Mouse (Mus musculus): ENCODE measurements around the gene Grip2. TPM values are rescaled to one million over a fixed set of nuclear protein-coding genes. Genes with fewer than 3 reads are reported as not detected.

Gene Grip2
- polyA plus RNA-seq, 1 experiment from 2014 or later: 1.9 TPM

- Histone ChIP-seq H3K4me1 (no peaks in the 10 kb centered on the region), H3K36me3 (no peaks in the 10 kb centered on the region), H3K4me3 (replicated peaks) (no peak overlapping the region), H3K27ac (replicated peaks) (no peak overlapping the region), H3K4me2 (replicated peaks) (no peak overlapping the region), H3K9ac (no peak overlapping the region), H3K27me3 (peaks cover under 1% of the 10 kb centered on the region; the same call in 1 of the 2 replicates), H3K9me3 (replicated peaks) (no peaks in the 10 kb centered on the region)
- 57% methylated on average over 3 of the region's 3 CpGs for WGBS
- ATAC-seq (ENCODE audit: insufficient number of reproducible peaks, low FRiP score, low TSS enrichment, low read depth): no peak
Observed at GRCm38 (mm10) chr6:91832863-91833440, 5.9 kb upstream of the Grip2 start.

- Histone ChIP-seq H3K9ac (no peak overlapping the region), H3K4me1 (no peaks in the 10 kb centered on the region), H3K9me3 (replicated peaks) (no peaks in the 10 kb centered on the region), H3K27ac (replicated peaks) (no peak overlapping the region), H3K36me3 (no peaks in the 10 kb centered on the region), H3K27me3 (peaks cover 3% of the 10 kb centered on the region; the same call in 1 of the 2 replicates), H3K4me2 (replicated peaks) (no peak overlapping the region), H3K4me3 (replicated peaks) (no peak overlapping the region)
- WGBS: 91% methylated on average over 5 of the region's 5 CpGs
- ATAC-seq (ENCODE audit: insufficient number of reproducible peaks, low FRiP score, low TSS enrichment, low read depth): peak; percentile 34; the same call in 1 of the 2 replicates
Observed at GRCm38 (mm10) chr6:91827926-91828325, 876 bp upstream of the Grip2 start.

DNA sequence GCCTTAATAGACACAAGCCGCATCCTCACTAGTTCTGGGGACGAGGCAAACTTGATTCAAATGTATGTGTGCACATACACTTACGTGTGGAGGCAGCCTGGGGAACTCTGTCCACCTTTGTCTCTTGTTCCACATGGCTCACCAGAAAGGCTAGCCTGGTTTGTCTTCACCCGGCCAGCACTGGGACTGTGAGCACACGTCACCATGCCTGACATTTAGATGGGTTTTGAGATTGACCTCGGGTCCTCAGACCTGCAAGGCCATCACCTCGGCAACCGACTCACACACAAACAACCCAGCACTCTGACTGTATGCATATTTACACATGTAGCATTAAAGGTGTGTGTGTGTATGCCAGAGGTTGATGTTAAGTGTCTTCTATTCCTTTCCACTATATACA is 8.8 kb downstream of the Grip2 start:
- WGBS: 76% methylated on average over 8 of the region's 8 CpGs

GRCm38 (mm10) chr6:91815976-91816375 is 11.1 kb downstream of the Grip2 start:
- no peaks in the 10 kb centered on the region; the same call in 1 of the 2 replicates for H3K27me3 ChIP-seq
- 79% methylated on average over 6 of the region's 6 CpGs for WGBS
- no peak for ATAC-seq (ENCODE audit: insufficient number of reproducible peaks, low FRiP score, low TSS enrichment, low read depth)

More for the DNA sequence above, 8.8 kb downstream of the Grip2 start:
- no peak overlapping the region for H3K4me3 ChIP-seq (replicated peaks)
- no peak overlapping the region for H3K27ac ChIP-seq (replicated peaks)
- H3K9me3 ChIP-seq (replicated peaks): no peaks in the 10 kb centered on the region
- no peak overlapping the region for H3K9ac ChIP-seq
- H3K27me3 ChIP-seq: no peaks in the 10 kb centered on the region; the same call in 1 of the 2 replicates
- no peak for ATAC-seq (ENCODE audit: insufficient number of reproducible peaks, low FRiP score, low TSS enrichment, low read depth)
- no peaks in the 10 kb centered on the region for H3K36me3 ChIP-seq
- no peaks in the 10 kb centered on the region for H3K4me1 ChIP-seq
- no peak overlapping the region for H3K4me2 ChIP-seq (replicated peaks)

GRCm38 (mm10) chr6:91813611-91814010 is 13.4 kb downstream of the Grip2 start:
- WGBS: 80% methylated on average over 3 of the region's 3 CpGs
- no peak overlapping the region for H3K4me3 ChIP-seq (replicated peaks)
- no peaks in the 10 kb centered on the region for H3K9me3 ChIP-seq (replicated peaks)
- no peak overlapping the region for H3K9ac ChIP-seq
- H3K4me2 ChIP-seq (replicated peaks): no peak overlapping the region
- no peak overlapping the region for H3K27ac ChIP-seq (replicated peaks)
- no peaks in the 10 kb centered on the region for H3K4me1 ChIP-seq
- H3K27me3 ChIP-seq: peaks cover 3% of the 10 kb centered on the region; the same call in 1 of the 2 replicates
- H3K36me3 ChIP-seq: no peaks in the 10 kb centered on the region
- ATAC-seq (ENCODE audit: insufficient number of reproducible peaks, low FRiP score, low TSS enrichment, low read depth): peak; percentile 42

More at GRCm38 (mm10) chr6:91815976-91816375, 11.1 kb downstream of the Grip2 start:
- H3K36me3 ChIP-seq: no peaks in the 10 kb centered on the region
- no peaks in the 10 kb centered on the region for H3K4me1 ChIP-seq
- H3K4me3 ChIP-seq (replicated peaks): no peak overlapping the region
- no peak overlapping the region for H3K27ac ChIP-seq (replicated peaks)
- no peak overlapping the region for H3K9ac ChIP-seq
- H3K9me3 ChIP-seq (replicated peaks): no peaks in the 10 kb centered on the region
- no peak overlapping the region for H3K4me2 ChIP-seq (replicated peaks)

DNA sequence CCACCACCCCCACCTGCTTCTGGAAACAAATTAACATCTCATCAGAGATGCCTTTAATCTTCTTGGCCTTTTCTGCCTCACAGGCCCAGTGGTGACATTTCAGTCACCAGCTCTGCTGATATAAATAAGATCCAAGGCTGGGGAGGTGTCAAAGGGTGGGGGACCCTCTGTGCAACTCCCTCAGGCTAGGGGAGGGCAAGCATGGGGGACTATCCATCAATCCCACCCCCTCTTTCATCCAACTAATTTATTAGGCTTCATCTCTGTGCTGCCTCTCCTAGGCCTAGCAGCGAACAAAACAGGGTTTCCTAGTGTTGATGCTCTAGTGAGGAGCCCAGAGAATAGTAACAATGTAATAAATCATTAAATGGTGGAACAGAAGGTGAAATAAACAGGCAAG is 17.0 kb downstream of the Grip2 start:
- no peak for ATAC-seq (ENCODE audit: insufficient number of reproducible peaks, low FRiP score, low TSS enrichment, low read depth)
- Histone ChIP-seq H3K4me3 (replicated peaks) (no peak overlapping the region), H3K9me3 (replicated peaks) (no peaks in the 10 kb centered on the region), H3K27me3 (peaks cover 30% of the 10 kb centered on the region), H3K4me2 (replicated peaks) (no peak overlapping the region), H3K9ac (no peak overlapping the region), H3K4me1 (peaks cover 4% of the 10 kb centered on the region; the same call in 1 of the 2 replicates), H3K27ac (replicated peaks) (no peak overlapping the region), H3K36me3 (no peaks in the 10 kb centered on the region)
- 53% methylated on average over 1 of the region's 1 CpGs for WGBS

DNA sequence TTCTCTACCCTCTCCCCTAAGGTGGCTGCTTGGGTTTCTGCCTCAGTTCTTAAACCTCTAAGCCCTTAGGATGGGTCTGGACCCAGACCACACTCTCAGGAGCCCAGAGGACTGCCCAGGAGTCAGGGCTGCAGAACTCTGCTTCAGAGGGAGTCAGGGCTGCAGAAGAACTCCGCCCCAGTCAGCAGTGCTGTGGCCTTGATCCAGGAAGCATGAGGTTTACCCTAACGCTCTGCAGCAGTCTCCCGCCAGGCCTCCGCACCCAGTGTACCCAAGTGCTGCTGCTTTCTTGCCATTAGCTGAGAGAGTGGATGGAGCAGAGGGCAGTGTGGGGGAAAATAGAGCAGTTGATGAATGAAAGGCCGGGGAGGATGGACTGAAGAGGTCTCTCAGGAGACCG is 19.0 kb downstream of the Grip2 start:
- 43% methylated on average over 6 of the region's 6 CpGs for WGBS
- Histone ChIP-seq H3K4me2 (replicated peaks) (no peak overlapping the region), H3K27ac (replicated peaks) (no peak overlapping the region), H3K9ac (no peak overlapping the region), H3K4me3 (replicated peaks) (no peak overlapping the region), H3K36me3 (no peaks in the 10 kb centered on the region), H3K4me1 (peaks cover 4% of the 10 kb centered on the region; the same call in 1 of the 2 replicates), H3K27me3 (peaks cover 41% of the 10 kb centered on the region), H3K9me3 (replicated peaks) (no peaks in the 10 kb centered on the region)
- ATAC-seq (ENCODE audit: insufficient number of reproducible peaks, low FRiP score, low TSS enrichment, low read depth): no peak

DNA sequence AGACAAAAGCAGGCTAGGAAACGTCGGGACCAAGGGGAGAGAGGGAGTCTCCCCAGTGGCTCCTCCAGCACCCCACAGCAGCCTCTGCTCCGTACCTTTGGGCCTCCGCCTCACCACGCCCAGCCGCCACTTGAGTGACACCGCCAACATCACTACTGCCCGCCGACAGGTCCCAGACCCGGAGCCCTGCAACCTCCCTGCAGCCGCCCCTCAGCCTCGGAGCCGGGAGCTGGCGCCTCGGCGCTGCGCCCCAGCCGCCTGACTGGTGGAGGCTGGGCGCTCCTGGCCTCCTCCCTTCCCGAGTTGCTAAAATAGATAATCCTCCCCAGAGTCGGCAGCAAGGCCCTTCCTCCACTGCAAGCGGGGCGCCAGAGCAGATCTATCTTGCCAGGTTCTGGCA is 19.9 kb downstream of the Grip2 start:
- peaks cover 41% of the 10 kb centered on the region for H3K27me3 ChIP-seq
- WGBS: under 1% methylated on average over 23 of the region's 23 CpGs
- H3K4me2 ChIP-seq (replicated peaks): peak overlapping the region; percentile 46
- no peak overlapping the region for H3K9ac ChIP-seq
- H3K4me3 ChIP-seq (replicated peaks): peak overlapping the region; percentile 25
- H3K27ac ChIP-seq (replicated peaks): no peak overlapping the region
- peaks cover 4% of the 10 kb centered on the region; the same call in 1 of the 2 replicates for H3K4me1 ChIP-seq
- no peaks in the 10 kb centered on the region for H3K9me3 ChIP-seq (replicated peaks)
- no peak for ATAC-seq (ENCODE audit: insufficient number of reproducible peaks, low FRiP score, low TSS enrichment, low read depth)
- H3K36me3 ChIP-seq: no peaks in the 10 kb centered on the region

GRCm38 (mm10) chr6:91804177-91804576 is 22.9 kb downstream of the Grip2 start:
- H3K36me3 ChIP-seq: no peaks in the 10 kb centered on the region
- peaks cover 38% of the 10 kb centered on the region for H3K27me3 ChIP-seq
- no peak overlapping the region for H3K4me2 ChIP-seq (replicated peaks)
- peaks cover 4% of the 10 kb centered on the region; the same call in 1 of the 2 replicates for H3K4me1 ChIP-seq
- 53% methylated on average over 7 of the region's 7 CpGs for WGBS
- ATAC-seq (ENCODE audit: insufficient number of reproducible peaks, low FRiP score, low TSS enrichment, low read depth): no peak
- H3K9ac ChIP-seq: no peak overlapping the region
- no peak overlapping the region for H3K4me3 ChIP-seq (replicated peaks)
- H3K9me3 ChIP-seq (replicated peaks): no peaks in the 10 kb centered on the region
- no peak overlapping the region for H3K27ac ChIP-seq (replicated peaks)

GRCm38 (mm10) chr6:91798496-91798895 is 28.6 kb downstream of the Grip2 start:
- no peaks in the 10 kb centered on the region for H3K4me1 ChIP-seq
- H3K4me2 ChIP-seq (replicated peaks): no peak overlapping the region
- H3K27me3 ChIP-seq: no peaks in the 10 kb centered on the region; the same call in 1 of the 2 replicates
- no peaks in the 10 kb centered on the region for H3K36me3 ChIP-seq
- no peaks in the 10 kb centered on the region for H3K9me3 ChIP-seq (replicated peaks)
- H3K9ac ChIP-seq: no peak overlapping the region
- ATAC-seq (ENCODE audit: insufficient number of reproducible peaks, low FRiP score, low TSS enrichment, low read depth): no peak
- no peak overlapping the region for H3K27ac ChIP-seq (replicated peaks)
- 57% methylated on average over 12 of the region's 12 CpGs for WGBS
- no peak overlapping the region for H3K4me3 ChIP-seq (replicated peaks)

DNA sequence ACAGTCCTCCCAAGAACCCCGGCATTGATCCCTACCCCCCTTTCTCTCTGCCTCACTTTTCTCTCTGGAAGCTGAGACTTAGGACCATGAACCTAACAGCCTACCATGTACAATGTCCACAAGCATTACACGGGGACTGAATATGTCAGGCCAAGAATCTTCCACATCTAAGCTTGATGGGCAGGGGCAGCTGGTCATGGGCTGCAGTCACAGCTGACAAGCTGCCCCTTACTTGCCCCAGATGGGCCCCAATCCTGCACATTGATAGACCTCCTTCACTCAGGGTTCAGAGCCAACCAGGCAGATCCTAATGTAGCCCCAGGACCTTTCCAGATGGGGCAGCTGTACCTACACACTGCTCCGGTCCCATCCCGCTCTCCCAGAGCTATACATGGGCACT is 30.3 kb downstream of the Grip2 start:
- Histone ChIP-seq H3K27ac (replicated peaks) (no peak overlapping the region), H3K27me3 (no peaks in the 10 kb centered on the region), H3K4me3 (replicated peaks) (no peak overlapping the region), H3K9ac (no peak overlapping the region), H3K4me2 (replicated peaks) (no peak overlapping the region), H3K9me3 (replicated peaks) (no peaks in the 10 kb centered on the region), H3K4me1 (no peaks in the 10 kb centered on the region), H3K36me3 (no peaks in the 10 kb centered on the region)
- no peak for ATAC-seq (ENCODE audit: insufficient number of reproducible peaks, low FRiP score, low TSS enrichment, low read depth)
- WGBS: 75% methylated on average over 4 of the region's 4 CpGs

DNA sequence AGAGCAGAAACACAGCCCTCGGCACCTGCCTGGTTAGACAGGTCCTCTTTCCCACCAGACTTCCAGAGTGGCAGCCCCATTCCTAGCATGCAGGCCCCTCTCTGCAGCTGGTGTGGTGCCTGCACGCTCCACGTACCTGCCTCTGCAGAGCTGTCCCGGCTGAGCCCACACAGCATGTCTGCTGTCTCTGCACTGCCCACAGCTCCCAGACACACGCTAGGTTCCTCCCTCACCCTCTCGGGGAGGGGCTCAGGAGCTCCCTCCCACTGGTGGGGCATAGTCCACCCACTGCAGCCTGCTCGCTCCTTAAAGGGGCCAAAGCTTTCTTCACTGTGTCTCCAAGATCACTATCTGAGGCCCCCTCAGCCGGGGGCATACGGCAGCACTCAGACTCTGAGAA is 31.0 kb downstream of the Grip2 start:
- 39% methylated on average over 9 of the region's 9 CpGs for WGBS
- H3K4me3 ChIP-seq (replicated peaks): no peak overlapping the region
- H3K36me3 ChIP-seq: no peaks in the 10 kb centered on the region
- H3K9ac ChIP-seq: no peak overlapping the region
- H3K9me3 ChIP-seq (replicated peaks): no peaks in the 10 kb centered on the region
- H3K4me1 ChIP-seq: no peaks in the 10 kb centered on the region
- H3K27ac ChIP-seq (replicated peaks): no peak overlapping the region
- no peak for ATAC-seq (ENCODE audit: insufficient number of reproducible peaks, low FRiP score, low TSS enrichment, low read depth)
- H3K4me2 ChIP-seq (replicated peaks): no peak overlapping the region
- H3K27me3 ChIP-seq: no peaks in the 10 kb centered on the region

Measured in embryonic facial prominence, embryonic 15.5 days (tissue).